Mouse (Mus musculus) G1E (cell line): ENCODE data around the gene Ovca2.

ENCODE experiments used
- CTCF ChIP-seq: IDR thresholded peaks from 2 replicates; pipeline ENCODE4 v1.5.1; 2012; ENCODE audit warnings: low read depth, low read length, inconsistent platforms, mixed read lengths
- GATA1 ChIP-seq: IDR thresholded peaks from 2 replicates; pipeline ENCODE4 v1.6.1; 2012; ENCODE audit warnings: borderline replicate concordance, low read length, inconsistent platforms, mixed read lengths
- GATA2 ChIP-seq: IDR thresholded peaks from 2 replicates; pipeline ENCODE4 v1.6.1; 2012; ENCODE audit warnings: low read depth, low read length, inconsistent platforms, borderline replicate concordance
- POLR2AphosphoS5 ChIP-seq: IDR thresholded peaks from 2 replicates; pipeline ENCODE4 v1.6.1; 2012; ENCODE audit warnings: low read depth, low read length, inconsistent platforms; ENCODE audit not compliant: insufficient replicate concordance
- TAL1 ChIP-seq: conservative IDR thresholded peaks from 2 replicates; pipeline ENCODE4 v1.6.1; 2012; ENCODE audit warnings: low read depth, low read length, inconsistent platforms, mixed read lengths

GRCm38 (mm10) chr11:75213372-75214080 lies 34.9 kb upstream of the Ovca2 start:
- TF ChIP-seq POLR2AphosphoS5 (no peak), CTCF (no peak), GATA1 (no peak), GATA2 (no peak), TAL1 (no peak)
